Mouse (Mus musculus): Measurements from ENCODE around the gene Dnah8. TPM values are rescaled to one million over a fixed set of nuclear protein-coding genes. Genes with fewer than 3 reads are reported as not detected.

The Dnah8 gene
- polyA plus RNA-seq, 1 experiment from 2014 or later = 0.35 TPM

DNA sequence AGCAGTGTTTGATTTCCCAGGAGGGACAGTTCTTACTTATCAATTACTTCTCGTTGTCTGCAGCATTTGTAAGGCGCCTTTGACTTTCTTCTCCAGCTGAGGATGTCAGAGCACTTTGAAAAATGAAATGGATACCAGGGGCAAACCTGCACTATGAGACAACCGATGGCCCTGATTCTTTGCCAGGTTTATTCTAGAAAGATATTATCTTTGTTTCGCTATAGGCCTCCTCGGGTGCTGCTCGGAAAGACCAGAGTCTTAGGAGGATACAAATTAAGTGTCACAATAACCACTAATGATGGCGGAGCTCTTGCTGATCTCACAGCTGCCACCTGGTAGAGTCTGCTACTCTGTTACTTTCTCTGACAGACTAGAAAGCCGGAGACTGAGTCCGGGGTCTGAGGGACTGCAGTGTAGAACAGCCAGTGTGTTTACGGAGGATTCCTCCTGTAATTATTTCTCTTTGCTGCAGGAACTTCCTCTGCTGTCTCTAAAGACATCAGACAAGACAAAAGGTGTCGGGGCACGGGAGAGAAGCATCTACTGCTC, 181.4 kb downstream of the Dnah8 start:
- H3K4me3 ChIP-seq (ENCODE audit: low read depth, low read length) = no peak overlapping the region
- no peak overlapping the region for H3K4me2 ChIP-seq (replicated peaks; ENCODE audit: low read depth)
- no peak overlapping the region for H3K27ac ChIP-seq (ENCODE audit: low read depth, low read length)
- no peaks in the 10 kb centered on the region for H3K9me3 ChIP-seq (ENCODE audit: control insufficient read depth)
- no peaks in the 10 kb centered on the region for H3K27me3 ChIP-seq (replicated peaks; ENCODE audit: control insufficient read depth, insufficient read depth, low read length)
- no peak for ATAC-seq
- WGBS = 45% methylated on average over 12 of the region's 12 CpGs
- H3K9ac ChIP-seq (ENCODE audit: low read depth, low read length) = no peak overlapping the region
- no peaks in the 10 kb centered on the region for H3K36me3 ChIP-seq (ENCODE audit: control insufficient read depth, insufficient read depth)
- no peak for TF ChIP-seq CTCF (IDR thresholded peaks at IDR 0.05; ENCODE audit: low read depth)
- no peaks in the 10 kb centered on the region for H3K4me1 ChIP-seq (replicated peaks; ENCODE audit: control insufficient read depth, insufficient read depth, low read length)

- Histone ChIP-seq H3K4me1 (replicated peaks; ENCODE audit: control insufficient read depth, insufficient read depth, low read length) (no peaks in the 10 kb centered on the region), H3K9ac (ENCODE audit: low read depth, low read length) (no peak overlapping the region), H3K36me3 (ENCODE audit: control insufficient read depth, insufficient read depth) (no peaks in the 10 kb centered on the region), H3K4me2 (replicated peaks; ENCODE audit: low read depth) (no peak overlapping the region), H3K27ac (ENCODE audit: low read depth, low read length) (no peak overlapping the region), H3K27me3 (replicated peaks; ENCODE audit: control insufficient read depth, insufficient read depth, low read length) (no peaks in the 10 kb centered on the region), H3K9me3 (ENCODE audit: control insufficient read depth) (no peaks in the 10 kb centered on the region), H3K4me3 (ENCODE audit: low read depth, low read length) (no peak overlapping the region)
- WGBS = 80% methylated on average over 15 of the region's 15 CpGs
- no peak for ATAC-seq
- no peak for TF ChIP-seq CTCF (IDR thresholded peaks at IDR 0.05; ENCODE audit: low read depth)
Measured at GRCm38 (mm10) chr17:30808866-30809660, 184.9 kb downstream of the Dnah8 start.

- no peak for TF ChIP-seq CTCF (IDR thresholded peaks at IDR 0.05; ENCODE audit: low read depth)
- ATAC-seq = no peak
- Histone ChIP-seq H3K36me3 (ENCODE audit: control insufficient read depth, insufficient read depth) (no peaks in the 10 kb centered on the region), H3K9me3 (ENCODE audit: control insufficient read depth) (no peaks in the 10 kb centered on the region), H3K4me1 (replicated peaks; ENCODE audit: control insufficient read depth, insufficient read depth, low read length) (no peaks in the 10 kb centered on the region), H3K4me3 (ENCODE audit: low read depth, low read length) (no peak overlapping the region), H3K9ac (ENCODE audit: low read depth, low read length) (no peak overlapping the region), H3K27ac (ENCODE audit: low read depth, low read length) (no peak overlapping the region), H3K27me3 (replicated peaks; ENCODE audit: control insufficient read depth, insufficient read depth, low read length) (no peaks in the 10 kb centered on the region), H3K4me2 (replicated peaks; ENCODE audit: low read depth) (no peak overlapping the region)
- WGBS = 59% methylated on average over 16 of the region's 16 CpGs
Measured at GRCm38 (mm10) chr17:30809926-30810660, 185.9 kb downstream of the Dnah8 start.

- no peaks in the 10 kb centered on the region for H3K4me1 ChIP-seq (replicated peaks; ENCODE audit: control insufficient read depth, insufficient read depth, low read length)
- no peaks in the 10 kb centered on the region for H3K36me3 ChIP-seq (ENCODE audit: control insufficient read depth, insufficient read depth)
- H3K9ac ChIP-seq (ENCODE audit: low read depth, low read length) = no peak overlapping the region
- H3K9me3 ChIP-seq (ENCODE audit: control insufficient read depth) = no peaks in the 10 kb centered on the region
- H3K27me3 ChIP-seq (replicated peaks; ENCODE audit: control insufficient read depth, insufficient read depth, low read length) = no peaks in the 10 kb centered on the region
- peak; percentile 44 for TF ChIP-seq CTCF (IDR thresholded peaks at IDR 0.05; ENCODE audit: low read depth)
- no peak overlapping the region for H3K4me2 ChIP-seq (replicated peaks; ENCODE audit: low read depth)
- 94% methylated on average over 5 of the region's 5 CpGs for WGBS
- no peak overlapping the region for H3K4me3 ChIP-seq (ENCODE audit: low read depth, low read length)
- H3K27ac ChIP-seq (ENCODE audit: low read depth, low read length) = no peak overlapping the region
- ATAC-seq = no peak
Measured at GRCm38 (mm10) chr17:30818543-30818942, 194.4 kb downstream of the Dnah8 start.

- H3K9ac ChIP-seq (ENCODE audit: low read depth, low read length) = no peak overlapping the region
- H3K27me3 ChIP-seq (replicated peaks; ENCODE audit: control insufficient read depth, insufficient read depth, low read length) = no peaks in the 10 kb centered on the region
- H3K4me3 ChIP-seq (ENCODE audit: low read depth, low read length) = no peak overlapping the region
- ATAC-seq = no peak
- no peaks in the 10 kb centered on the region for H3K4me1 ChIP-seq (replicated peaks; ENCODE audit: control insufficient read depth, insufficient read depth, low read length)
- no peak overlapping the region for H3K27ac ChIP-seq (ENCODE audit: low read depth, low read length)
- H3K9me3 ChIP-seq (ENCODE audit: control insufficient read depth) = no peaks in the 10 kb centered on the region
- WGBS = 94% methylated on average over 8 of the region's 8 CpGs
- no peaks in the 10 kb centered on the region for H3K36me3 ChIP-seq (ENCODE audit: control insufficient read depth, insufficient read depth)
- no peak for TF ChIP-seq CTCF (IDR thresholded peaks at IDR 0.05; ENCODE audit: low read depth)
- H3K4me2 ChIP-seq (replicated peaks; ENCODE audit: low read depth) = no peak overlapping the region
Measured at GRCm38 (mm10) chr17:30819134-30819533, 195.0 kb downstream of the Dnah8 start.

DNA sequence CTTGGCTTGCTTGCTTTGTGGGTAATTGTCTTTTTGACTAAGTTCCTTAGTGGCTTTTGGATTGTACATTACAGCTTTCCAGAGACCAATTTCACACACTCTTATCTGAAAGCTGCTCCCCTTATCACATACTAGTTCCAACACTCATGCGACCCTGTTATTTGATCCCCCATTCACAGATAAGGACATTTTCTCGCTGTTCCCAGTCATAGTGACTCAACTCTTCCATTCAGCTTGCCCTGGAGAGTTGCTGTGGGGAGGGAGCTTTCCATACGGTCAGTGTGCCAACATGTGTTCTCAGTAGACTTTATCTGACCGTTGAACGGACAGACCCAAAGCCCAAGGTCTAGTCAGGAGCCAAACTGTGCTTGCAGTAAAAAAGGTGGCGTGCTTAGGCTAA, 197.0 kb downstream of the Dnah8 start:
- H3K27me3 ChIP-seq (replicated peaks; ENCODE audit: control insufficient read depth, insufficient read depth, low read length) = no peaks in the 10 kb centered on the region
- WGBS = 29% methylated on average over 6 of the region's 6 CpGs
- H3K4me2 ChIP-seq (replicated peaks; ENCODE audit: low read depth) = no peak overlapping the region
- no peak overlapping the region for H3K9ac ChIP-seq (ENCODE audit: low read depth, low read length)
- ATAC-seq = no peak
- no peaks in the 10 kb centered on the region for H3K36me3 ChIP-seq (ENCODE audit: control insufficient read depth, insufficient read depth)
- H3K27ac ChIP-seq (ENCODE audit: low read depth, low read length) = no peak overlapping the region
- no peaks in the 10 kb centered on the region for H3K4me1 ChIP-seq (replicated peaks; ENCODE audit: control insufficient read depth, insufficient read depth, low read length)
- no peak overlapping the region for H3K4me3 ChIP-seq (ENCODE audit: low read depth, low read length)
- TF ChIP-seq CTCF (IDR thresholded peaks at IDR 0.05; ENCODE audit: low read depth) = no peak
- no peaks in the 10 kb centered on the region for H3K9me3 ChIP-seq (ENCODE audit: control insufficient read depth)
